Mouse (Mus musculus): Measurements from ENCODE around the gene Gpr50.

The Gpr50 gene

DNA sequence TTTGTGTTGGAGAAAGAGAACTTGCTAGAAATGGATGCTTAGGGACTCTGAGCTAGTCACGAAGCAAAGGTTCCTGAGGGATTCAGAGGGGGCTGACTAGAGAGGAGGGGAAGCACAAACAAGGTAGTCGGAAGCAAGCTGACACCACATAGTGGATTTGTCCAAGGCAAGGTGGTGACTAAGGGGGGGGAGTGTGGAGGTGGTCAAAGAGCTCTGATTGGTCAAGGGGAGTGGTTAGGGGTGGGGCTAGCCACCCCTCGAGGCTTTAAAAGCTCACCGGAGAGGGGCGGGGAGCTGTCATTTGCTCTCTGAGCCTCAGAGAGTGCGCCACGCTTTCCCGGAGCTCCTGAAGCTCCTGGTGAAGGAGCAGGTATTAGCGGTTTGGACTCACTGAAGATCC lies at the start of gene Gpr50:
Gene Gpr50, plus strand, starts transcription at position 294 of the 400 bp plus-strand sequence.
- DNase-seq (ENCODE audit: extremely low read depth, low read depth) = no peak

DNA sequence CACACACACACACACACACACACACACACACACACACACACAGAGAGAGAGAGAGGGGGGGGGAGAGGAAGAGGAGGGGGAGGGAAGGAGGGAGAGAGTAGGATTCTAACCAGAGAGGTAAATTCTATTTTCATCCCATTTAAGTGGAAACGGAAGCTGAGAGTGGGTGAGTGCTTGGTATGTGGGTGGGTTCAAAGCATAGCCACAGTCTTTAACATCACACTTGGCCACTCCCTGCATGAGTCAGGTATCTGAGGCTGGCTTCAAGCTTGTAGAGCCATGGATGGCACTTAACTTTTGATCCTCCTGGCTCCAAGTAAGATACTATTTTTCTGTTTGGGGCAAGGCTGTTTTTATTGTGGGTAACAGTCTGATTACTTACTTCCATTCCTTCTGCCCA lies 41.2 kb upstream of the Gpr50 start:
- DNase-seq (ENCODE audit: extremely low read depth, low read depth) = no peak

DNA sequence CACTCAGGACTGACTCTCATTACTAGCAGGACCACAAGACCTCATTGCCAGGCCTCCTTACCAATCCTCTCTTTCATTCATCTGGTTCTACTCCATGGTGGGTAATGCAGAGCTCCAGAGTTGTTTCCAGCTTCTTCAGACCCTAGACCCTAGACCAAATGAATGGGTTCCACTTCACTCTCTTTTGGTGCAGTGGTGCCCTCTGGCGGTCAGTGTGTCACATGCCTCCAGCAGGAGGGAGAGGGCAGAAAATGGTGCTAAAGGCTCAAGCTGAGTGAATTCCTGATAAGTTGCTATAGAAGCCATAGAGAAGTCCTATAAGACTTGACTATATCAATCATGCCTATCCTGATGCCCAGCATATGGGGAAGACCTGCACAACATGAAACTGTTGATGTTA lies 39.6 kb upstream of the Gpr50 start:
- DNase-seq (ENCODE audit: extremely low read depth, low read depth) = peak; percentile 37

DNA sequence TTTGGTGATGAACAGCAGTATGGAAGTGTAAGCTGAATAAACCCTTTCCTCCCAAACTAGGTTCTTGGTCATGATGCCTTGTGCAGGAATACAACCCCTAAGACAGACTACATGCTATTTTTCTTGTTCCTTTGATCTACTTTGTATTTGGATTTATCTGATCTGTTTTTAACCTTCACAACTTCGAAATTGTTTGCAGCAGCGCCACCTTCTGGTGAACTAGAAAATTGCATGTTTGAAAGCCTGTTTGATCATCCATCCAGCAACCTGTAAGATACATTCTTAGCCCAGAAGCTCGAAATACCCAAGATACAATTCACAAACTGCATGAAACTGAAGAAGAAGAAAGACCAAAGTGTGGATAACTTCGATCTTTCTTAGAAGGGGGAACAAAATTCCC lies 35.2 kb upstream of the Gpr50 start:
- peak; percentile 30 for DNase-seq (ENCODE audit: extremely low read depth, low read depth)

DNA sequence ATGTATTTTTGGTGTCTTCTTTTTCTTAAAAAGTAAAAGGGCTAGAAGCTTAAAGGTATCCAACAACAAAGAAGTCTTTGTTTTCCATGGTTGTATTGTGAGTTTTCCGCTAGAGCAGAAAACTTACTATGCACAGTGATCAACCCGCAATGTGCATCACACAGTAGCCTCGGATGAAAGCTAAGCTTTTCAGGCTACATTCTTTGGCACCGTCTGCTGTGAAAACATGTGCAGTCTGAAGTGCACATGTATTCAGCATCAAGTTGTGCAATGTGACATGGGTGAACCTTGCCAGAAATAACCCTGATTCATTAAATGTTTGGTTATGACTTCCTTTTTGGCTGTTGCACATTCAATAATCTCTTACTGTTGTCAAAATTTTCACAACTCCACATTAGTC lies 32.8 kb upstream of the Gpr50 start:
- no peak for DNase-seq (ENCODE audit: extremely low read depth, low read depth)

DNA sequence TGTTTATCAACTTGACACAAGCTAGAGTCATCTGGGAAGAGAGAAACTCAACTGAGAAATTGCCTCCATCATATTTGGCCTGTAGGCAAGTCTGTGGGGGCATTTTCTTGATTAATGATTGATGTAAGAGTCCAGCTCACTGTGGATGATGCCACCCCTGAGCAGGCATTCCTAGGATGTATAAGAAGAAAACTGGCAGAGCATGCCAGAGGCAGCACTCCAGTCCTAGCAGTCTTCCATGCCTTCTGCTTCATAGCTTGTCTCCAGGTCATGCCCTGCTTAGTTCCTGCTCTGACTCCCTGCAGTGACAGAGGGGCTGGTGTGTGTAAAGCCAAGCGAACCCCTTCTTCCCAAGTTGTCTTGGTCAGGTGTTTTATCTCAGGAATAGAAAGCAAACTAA lies 32.3 kb upstream of the Gpr50 start:
- no peak for DNase-seq (ENCODE audit: extremely low read depth, low read depth)

DNA sequence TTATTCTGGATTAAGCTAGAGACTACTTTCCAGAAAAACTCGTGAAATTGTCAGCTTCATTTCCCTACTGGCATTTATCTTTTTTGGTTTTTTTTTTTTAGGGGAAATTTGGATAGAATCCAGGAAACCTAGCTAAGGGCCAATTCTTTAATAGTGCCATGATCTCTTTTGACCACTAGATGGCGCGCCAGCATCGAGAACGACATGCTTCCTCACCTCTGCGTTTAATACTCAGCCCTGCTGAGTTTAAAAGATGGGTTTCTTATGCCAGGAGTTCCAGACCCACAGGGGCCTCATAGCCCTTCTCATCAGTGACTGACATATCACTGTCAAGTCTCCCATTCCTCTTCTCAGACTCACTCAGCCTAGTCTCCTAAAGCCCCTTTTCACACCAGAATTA lies 15.5 kb upstream of the Gpr50 start:
- DNase-seq (ENCODE audit: extremely low read depth, low read depth) = peak; percentile 19

DNA sequence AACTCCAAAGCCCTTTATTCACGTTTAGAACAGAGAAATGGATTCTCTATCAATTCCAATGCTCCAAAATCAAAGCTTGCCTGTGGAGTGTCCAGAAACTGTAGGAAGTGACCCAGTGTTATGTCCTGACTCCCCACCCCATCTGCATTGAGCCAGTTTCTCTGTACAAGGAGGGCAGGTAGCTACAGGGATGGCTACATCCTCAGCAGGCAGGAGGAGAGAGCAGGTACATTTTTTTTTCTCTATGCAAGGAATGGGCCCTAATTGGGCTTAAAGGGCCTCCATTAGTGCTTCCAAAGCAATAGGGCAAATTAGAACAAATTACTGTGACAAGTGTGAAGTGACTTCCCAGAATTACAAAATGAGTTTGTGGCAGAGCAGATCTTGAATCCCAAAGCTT lies 15.0 kb upstream of the Gpr50 start:
- DNase-seq (ENCODE audit: extremely low read depth, low read depth) = no peak

DNA sequence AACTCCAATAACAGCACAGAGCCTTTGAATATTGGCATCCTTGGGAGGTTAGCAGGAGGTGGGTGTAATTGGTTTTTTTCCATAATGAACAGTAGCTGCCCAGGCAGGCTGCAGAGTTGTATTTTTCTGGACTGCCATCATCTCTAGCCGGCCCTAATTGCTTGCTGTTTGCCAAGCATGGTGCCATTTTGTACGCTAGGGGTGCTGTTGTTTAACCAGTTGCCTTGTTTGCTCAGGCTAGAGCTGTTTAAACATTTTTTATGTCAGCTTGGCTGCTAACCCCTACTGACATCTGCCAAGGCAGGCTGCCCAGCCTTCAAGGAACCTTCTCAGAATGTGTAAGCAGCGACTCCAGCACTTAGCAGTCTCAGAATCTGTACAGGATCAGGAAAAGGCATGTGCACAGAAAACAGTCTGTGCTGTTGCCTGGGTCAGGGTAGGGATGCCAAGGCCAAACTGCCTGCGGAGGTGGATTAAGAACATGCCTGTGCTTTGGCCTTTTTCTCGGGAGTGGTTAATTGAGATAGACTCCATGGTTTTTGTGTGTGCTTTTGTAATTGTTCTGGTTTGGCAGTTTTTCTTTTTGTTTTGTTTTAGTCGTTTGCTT lies 14.5 kb upstream of the Gpr50 start:
- DNase-seq (ENCODE audit: extremely low read depth, low read depth) = no peak

DNA sequence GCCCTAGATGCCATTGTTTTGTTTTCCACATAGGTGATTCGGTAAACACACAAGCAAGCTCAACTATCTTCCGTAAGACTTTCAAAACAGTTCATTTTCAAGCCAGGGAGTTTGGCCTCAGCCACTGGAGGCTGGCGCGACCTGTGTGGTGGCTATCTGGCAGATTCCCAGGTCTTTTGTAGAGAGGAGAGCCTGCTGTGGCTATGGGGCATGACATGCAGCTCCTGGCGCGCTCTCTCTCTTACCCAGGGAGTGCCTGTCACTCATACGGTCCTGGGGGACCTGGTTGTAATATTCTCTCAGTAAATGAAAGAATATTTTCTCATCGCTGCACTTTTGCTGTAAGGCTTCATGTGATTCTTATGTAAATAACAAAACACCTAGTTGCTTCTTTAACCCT lies 13.5 kb upstream of the Gpr50 start:
- no peak for DNase-seq (ENCODE audit: extremely low read depth, low read depth)

DNA sequence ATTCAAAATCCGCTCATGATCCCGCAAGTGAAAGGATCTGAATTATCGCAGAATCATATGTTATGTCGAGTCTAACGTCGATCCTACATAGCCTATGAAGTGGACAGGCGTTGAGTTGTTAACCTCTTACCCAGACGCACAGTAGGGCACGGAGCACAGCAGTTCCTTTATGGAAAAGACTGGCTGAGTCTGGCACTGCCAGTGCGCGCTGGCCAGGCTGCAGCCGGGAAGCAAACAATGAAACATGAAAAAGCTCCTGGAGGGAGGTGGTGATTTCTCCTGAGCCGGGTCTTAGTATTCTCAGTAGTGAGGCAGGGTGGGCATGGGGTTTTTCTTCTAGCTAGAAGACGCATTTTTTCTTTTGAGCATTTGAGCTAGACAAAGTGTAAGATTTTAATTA lies 1.7 kb upstream of the Gpr50 start:
- no peak for DNase-seq (ENCODE audit: extremely low read depth, low read depth)

DNA sequence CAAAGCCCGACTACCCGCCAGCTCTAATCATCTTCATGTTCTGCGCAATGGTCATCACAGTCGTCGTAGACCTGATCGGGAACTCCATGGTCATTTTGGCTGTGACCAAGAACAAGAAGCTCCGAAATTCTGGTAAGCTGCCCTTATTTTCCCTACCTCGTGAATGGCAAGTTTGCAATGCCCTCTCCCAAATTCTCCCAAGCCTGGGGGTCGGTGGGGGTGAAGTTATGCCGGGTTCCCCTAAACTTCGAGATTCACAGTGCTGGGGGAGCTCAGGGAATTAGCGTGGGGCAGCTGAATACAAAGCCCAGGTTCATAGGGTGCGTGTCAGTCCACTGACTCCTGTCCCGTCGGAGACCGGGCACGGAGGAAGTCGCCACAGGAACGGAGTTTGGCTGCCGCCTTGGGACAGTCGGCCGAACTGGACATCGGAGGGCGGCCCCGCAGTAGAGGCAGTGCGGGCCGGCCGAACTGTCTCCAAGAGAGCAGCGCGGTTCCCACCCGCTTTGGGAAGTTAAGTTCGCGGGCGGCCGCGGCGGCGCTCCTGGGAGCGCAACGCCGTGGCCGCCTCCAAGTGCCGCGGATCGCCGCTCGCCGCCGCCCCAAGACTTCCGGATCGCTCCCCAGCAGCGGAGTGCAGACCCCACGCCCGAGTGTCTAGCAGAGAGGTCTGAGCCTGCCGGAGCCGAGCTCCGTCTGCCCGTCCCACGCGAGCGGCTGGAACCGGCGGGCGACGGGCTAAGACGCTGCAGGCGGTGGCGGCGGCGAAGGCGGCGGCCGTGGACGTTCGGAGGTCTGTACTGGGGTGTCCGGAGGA lies 612 bp downstream of the Gpr50 start:
- DNase-seq (ENCODE audit: extremely low read depth, low read depth) = no peak

DNA sequence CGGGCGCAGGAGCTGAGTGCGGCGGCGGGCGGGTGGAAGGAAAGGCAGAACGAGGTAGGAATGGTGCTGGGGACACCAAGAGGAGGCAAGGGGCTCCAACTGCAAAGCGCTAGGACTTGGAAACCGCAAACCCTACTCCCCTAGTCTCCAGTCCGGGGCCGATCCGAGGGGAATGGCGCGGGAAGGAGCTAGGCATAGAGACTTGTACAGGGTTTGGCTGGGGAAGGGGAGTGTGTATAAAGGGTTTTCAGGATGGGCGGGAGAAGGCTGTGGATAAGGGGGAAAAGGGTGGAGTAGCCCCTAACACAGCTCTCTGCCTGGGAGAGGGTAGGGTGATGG lies 1.2 kb downstream of the Gpr50 start:
- DNase-seq (ENCODE audit: extremely low read depth, low read depth) = no peak

DNA sequence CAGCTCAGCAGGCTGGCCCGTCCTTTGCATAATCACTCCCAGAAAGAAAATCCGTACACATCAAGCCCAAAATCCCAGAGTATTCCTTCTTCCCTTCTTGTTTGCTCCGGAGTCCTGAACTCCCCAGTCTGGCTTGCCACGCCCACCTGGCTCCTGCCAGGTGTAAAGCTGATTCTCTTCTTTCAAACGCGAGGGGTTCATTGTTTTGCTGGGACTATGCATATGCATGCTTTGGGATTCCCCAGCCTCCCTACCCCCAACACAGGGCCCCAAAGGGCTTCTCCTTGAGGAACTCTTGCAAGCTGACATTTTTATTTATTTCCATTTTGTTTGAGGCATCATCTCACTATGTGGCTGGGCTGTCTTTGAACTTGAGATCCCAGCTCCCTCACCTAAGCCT lies 6.8 kb downstream of the Gpr50 start:
- no peak for DNase-seq (ENCODE audit: extremely low read depth, low read depth)

DNA sequence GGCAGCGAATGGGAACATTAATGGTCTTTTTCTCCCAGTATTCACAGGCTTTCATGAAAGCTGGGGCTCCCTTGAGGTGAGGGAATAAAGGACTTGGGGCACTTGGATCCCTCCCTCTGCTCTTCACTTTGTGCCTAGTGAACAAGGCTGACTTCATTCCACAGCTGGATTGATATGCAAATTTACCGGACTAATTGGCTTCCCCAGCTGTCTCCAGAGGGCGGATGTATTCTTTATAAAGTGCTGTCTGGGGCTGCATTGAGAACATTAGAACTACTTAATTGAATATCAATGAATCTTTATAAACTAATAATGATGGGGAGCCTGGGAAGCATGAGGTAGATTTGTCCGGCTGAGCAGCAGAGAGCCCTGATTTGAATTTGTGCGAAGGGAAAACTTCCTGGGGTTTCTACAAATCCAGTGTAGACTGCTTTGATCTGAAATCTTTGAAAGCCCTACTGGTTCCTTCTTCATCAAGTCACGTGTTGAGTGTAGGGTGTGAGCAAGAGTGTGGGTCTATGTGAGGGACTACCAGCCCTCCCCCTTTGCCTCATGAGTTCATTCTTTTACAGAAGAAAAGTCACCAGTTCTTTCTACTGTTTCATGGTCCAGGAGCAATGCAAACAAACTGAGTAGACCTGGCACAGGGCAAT lies 37.5 kb downstream of the Gpr50 start:
- no peak for DNase-seq (ENCODE audit: extremely low read depth, low read depth)

All from MEL-GATA-1-ER (cell line).